Mouse (Mus musculus): ENCODE measurements at regions not wholly inside any gene's neighbourhood (a gene's known extent, or its start where the extent isn't known, plus 50 kb on each side); places are given as distances from the start of the nearest gene placed in this dataset.

DNA sequence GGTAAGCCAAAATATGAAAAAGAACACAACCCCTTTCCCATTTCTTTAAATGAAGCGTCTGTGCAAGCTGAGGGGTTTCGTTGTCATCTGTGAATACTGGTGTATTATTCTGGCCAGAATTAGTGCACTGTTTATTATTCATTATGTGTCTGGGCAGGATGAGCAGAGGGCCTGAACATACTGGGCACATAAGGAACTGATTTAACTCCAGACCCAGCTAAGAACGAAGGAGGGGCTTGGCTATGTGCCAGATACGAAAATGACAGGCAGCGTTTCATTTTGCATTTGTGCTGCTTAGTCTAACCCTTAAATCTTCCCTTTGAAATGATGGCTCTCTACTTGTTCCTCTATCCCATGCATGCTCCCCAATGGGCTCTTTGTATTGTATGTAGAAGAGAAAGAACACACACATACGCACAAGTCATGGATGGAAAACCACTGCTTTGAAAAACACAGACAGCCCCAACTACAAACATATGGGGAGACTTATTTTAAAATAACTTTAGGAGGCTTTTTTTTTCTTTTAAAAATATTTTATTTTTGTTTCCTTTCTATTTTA is 213.4 kb upstream of the Dcn start:
- TF ChIP-seq POLR2A (IDR thresholded peaks at IDR 0.05; ENCODE audit: low read depth, low read length) (no peak), CTCF (IDR thresholded peaks at IDR 0.05; ENCODE audit: extremely low read depth, insufficient read depth, insufficient read length, insufficient replicate concordance) (no peak)
